Mouse (Mus musculus) effector memory CD4-positive, alpha-beta T cell, adult 7 months (primary cell): Measurements from ENCODE around the gene Wdr27. TPM values are rescaled to one million over a fixed set of nuclear protein-coding genes. Genes with fewer than 3 reads are reported as not detected.

Experiments
- polyA plus RNA-seq: library from polyadenylated mRNA; unstranded; fragments of 100-300 nt; shearing (Covaris generic); gene quantifications from one replicate; pipeline ENCODE4 v1.2.1, GENCODE M21; 2017

Gene Wdr27
- 0.79 TPM for polyA plus RNA-seq

DNA sequence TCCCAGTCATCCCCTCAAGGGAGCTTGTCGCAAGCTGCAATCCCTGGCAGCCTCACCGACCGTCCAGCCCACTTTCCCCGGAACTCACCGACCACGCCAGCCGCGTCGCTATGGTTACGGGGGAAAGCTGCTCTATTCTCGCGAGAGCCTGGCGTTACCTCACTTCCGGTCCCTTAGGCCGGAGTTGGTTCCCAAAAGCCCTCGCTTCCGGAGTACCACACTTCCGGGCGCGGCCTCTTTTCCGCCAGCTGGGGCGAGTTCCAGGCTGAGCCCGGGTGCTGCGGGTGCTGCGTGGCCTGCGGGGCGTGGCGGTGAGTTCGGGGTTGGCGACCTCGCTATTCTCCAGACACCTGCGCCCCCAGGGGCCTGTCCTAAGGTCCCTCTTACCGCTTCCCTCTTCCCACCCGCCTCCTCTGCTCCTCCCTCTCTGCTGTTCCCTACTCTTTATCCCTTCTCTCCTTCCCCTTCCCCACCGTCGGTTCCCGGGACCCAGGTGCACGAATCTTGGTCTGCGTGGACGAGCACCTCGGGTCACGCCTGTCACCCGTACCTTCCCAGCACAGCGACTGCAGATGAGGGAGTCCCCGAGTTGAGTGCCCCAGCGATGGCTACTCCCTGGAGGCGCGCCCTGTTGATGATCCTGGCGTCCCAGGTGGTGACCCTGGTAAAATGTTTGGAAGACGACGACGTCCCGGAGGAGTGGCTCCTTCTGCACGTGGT, at the start of gene Wdr27, which contains the start of gene 1600012H06Rik:
Wdr27 (minus strand) TSS at position 150 of the 720 bp plus-strand sequence.
1600012H06Rik (plus strand) TSS at position 176 of the 720 bp plus-strand sequence.

DNA sequence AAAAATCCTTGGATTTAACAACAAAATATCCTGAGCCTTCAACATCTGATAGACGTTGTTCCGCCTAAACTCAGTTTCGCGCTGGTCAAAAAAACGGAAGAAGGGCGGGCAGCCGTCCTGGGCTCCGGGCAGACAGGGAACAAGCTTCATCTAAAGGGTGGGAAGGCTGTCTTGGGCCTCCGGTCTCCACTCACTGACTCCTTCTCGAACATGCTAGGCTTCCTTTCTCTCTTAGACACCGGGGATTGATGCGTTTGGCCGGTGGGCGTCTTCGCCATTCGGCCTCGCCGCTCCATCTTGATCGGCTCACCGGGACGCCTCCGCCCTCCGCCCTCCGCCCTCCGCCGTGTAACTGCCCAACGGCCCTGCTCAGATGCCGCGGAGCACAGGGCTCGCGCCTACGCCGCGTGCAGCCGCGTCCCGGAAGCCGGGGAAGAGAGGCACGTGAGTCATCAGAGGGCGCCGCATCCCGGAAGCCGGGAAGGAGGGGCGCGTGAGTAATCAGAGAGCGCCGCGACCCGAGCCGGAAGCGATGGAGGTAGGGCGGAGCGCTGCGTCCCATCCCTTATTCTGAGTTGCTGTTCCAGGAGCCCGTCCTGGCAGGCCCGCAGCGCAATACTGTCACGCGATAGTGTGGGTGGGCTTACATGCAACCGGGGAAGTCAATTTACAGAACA, 35.5 kb upstream of the Wdr27 start, which contains the start of the genes 9030025P20Rik and Gm3417:
9030025P20Rik (plus strand) TSS at position 107 of the 677 bp plus-strand sequence.
Gm3417 (minus strand) TSS at position 429 of the 677 bp plus-strand sequence.

DNA sequence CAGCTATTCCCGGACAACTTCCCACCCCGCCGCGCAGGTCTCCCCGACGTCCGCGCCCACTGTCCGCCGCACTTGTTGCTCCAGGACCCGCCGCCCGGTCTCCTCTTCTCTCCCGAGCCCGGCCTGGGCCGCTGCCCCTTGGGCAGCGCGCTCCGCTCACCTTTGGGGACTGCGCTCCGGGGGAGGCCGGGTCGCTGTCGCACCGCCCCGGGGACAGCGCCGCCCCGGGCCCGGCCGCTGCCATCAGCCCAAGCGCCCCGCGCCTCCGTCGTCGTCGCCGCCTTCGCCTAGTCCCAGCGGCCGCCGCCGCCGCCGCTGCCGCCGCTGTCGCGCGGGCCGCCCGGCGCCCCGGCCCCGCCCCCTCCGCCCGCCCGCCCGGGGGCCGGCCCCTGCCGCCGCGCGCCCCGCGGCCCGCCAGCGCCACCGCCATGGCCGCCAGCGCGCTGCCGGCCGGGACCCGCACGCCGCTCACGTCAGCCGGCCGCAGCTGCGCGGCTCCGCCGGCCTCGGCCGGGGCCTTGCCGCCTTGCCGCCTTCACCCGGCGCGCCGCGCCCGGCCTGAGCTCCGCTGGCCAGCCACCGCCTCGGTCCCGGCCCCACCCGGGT, 18.1 kb upstream of the Wdr27 start, which contains the start of gene Phf10:
Phf10 (minus strand) TSS at position 323 of the 606 bp plus-strand sequence.

Other genes starting within 250 kb of the Wdr27 start
- not detected for gene Thbs2, start 248.9 kb downstream of the Wdr27 start, polyA plus RNA-seq
- gene 1600012H06Rik, start within 50 bp of the Wdr27 start, polyA plus RNA-seq = 30.8 TPM
- 29.0 TPM for gene Phf10, start 18.1 kb upstream of the Wdr27 start, polyA plus RNA-seq
- 16.7 TPM for gene 9030025P20Rik, start 35.3 kb upstream of the Wdr27 start, polyA plus RNA-seq
- gene Gm3417, start 35.6 kb upstream of the Wdr27 start, polyA plus RNA-seq = 1.1 TPM
- 9.0 TPM for gene Gm3435, start 67.0 kb upstream of the Wdr27 start, polyA plus RNA-seq
- gene Ermard, start 98.0 kb upstream of the Wdr27 start, polyA plus RNA-seq = 86.0 TPM
- 2.2 TPM for gene Tcte3, start 98.3 kb upstream of the Wdr27 start, polyA plus RNA-seq
- gene Gm3448, start 98.4 kb upstream of the Wdr27 start, polyA plus RNA-seq = 2.4 TPM